Comparison of ENCODE assay signal across 8 mouse cellular contexts in the genomic region with DNA sequence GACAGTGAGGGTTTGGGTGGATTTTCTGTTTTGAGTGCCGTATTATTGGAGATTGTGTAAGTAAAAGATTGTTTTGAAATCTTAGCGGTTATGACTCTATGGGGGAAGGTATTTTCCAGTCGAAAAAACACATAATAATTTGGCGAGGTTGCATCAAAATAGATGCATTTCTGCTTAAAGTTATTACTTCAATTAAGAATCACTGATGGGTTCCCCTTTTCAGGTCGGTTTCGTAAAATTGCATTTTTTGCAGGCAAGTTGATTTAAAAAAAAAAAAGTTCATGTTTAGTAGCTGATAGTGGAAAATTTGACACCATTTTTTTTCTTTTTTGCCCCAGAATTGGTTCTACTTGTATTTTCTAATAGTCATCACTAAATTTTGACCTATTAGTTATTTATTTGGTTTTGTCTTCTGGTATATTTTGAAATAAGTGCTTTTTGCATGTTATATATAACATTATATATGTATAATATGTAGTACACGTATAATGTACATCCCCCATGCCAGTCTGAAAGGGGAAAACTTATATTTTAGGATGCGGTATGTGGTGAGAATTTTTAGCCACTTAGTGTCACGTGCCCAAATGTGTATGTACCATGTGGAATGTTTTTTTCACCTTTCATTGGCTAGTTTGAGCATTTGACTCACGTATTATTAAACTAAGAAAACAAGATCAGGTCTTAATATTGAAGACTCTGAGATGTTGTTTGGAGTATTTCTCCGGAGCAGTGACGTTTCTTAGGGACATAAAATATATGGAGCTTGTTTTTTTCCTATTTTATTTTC. TPM values are rescaled to one million over a fixed set of nuclear protein-coding genes. Genes with fewer than 3 reads are reported as not detected.
A peak's percentile ranks its signal among the peaks of the same experiment; 100 is the strongest.
DNase-seq lines count a peak whose midpoint lies in the region; ATAC-seq and TF ChIP-seq lines count a peak whose summit lies in the region.

No protein-coding gene starts in this region.

- WGBS in heart, embryonic 12.5 days, result 11% methylated on average over 12 of the region's 12 CpGs
- WGBS in forebrain, postnatal 0 days, result 18% methylated on average over 12 of the region's 12 CpGs
- 4% methylated on average over 11 of the region's 12 CpGs for WGBS in macrophage (ENCODE audit: missing documents)

- H3K79me2 ChIP-seq in macrophage (ENCODE audit: inconsistent target), result peaks cover 80% of the 10 kb centered on the region

- ATAC-seq in heart, embryonic 12.5 days (ENCODE audit: insufficient number of reproducible peaks, low FRiP score), result no peak
- ATAC-seq in forebrain, postnatal 0 days, result no peak

- H3K4me1 ChIP-seq in heart, embryonic 12.5 days (replicated peaks), result peaks cover 42% of the 10 kb centered on the region
- peaks cover 61% of the 10 kb centered on the region for H3K4me1 ChIP-seq in E14TG2a.4 (replicated peaks; ENCODE audit: low read depth, low read length)
- peaks cover 29% of the 10 kb centered on the region for H3K4me1 ChIP-seq in forebrain, postnatal 0 days (ENCODE audit: insufficient read depth)

- TF ChIP-seq CTCF in E14TG2a.4 (conservative IDR thresholded peaks at IDR 0.05; ENCODE audit: low read length), result no peak
- no peak for TF ChIP-seq CTCF in forebrain, postnatal 0 days (IDR thresholded peaks at IDR 0.05; ENCODE audit: low read depth)

- H3K27ac ChIP-seq in heart, embryonic 12.5 days (ENCODE audit: poor library complexity, severe bottlenecking), result peak overlapping the region; percentile 100
- peak overlapping the region; percentile 95; the same call in 1 of the 2 replicates for H3K27ac ChIP-seq in forebrain, postnatal 0 days (ENCODE audit: low read depth, low read length)
- H3K27ac ChIP-seq in macrophage, result peak overlapping the region; percentile 63

- peak overlapping the region; percentile 97 for H3K9ac ChIP-seq in heart, embryonic 12.5 days
- H3K9ac ChIP-seq in forebrain, postnatal 0 days, result peak overlapping the region; percentile 90

- H3K36me3 ChIP-seq in heart, embryonic 12.5 days, result peaks cover 21% of the 10 kb centered on the region
- H3K36me3 ChIP-seq in E14TG2a.4 (ENCODE audit: insufficient read depth, low read length) (peaks cover 54% of the 10 kb centered on the region), macrophage (ENCODE audit: inconsistent target) (peaks cover 10% of the 10 kb centered on the region)
- peaks cover 11% of the 10 kb centered on the region for H3K36me3 ChIP-seq in forebrain, postnatal 0 days (ENCODE audit: insufficient read depth)

- peak overlapping the region; percentile 81 for H3K4me2 ChIP-seq in heart, embryonic 12.5 days
- peak overlapping the region; percentile 48 for H3K4me2 ChIP-seq in forebrain, postnatal 0 days (ENCODE audit: low read depth)

- H3K27me3 ChIP-seq in heart, embryonic 12.5 days (replicated peaks), result no peaks in the 10 kb centered on the region
- H3K27me3 ChIP-seq in E14TG2a.4 (ENCODE audit: insufficient read depth, low read length), result no peaks in the 10 kb centered on the region
- H3K27me3 ChIP-seq in forebrain, postnatal 0 days (ENCODE audit: insufficient read depth, low read length), result no peaks in the 10 kb centered on the region

- peak overlapping the region; percentile 82 for H3K4me3 ChIP-seq in heart, embryonic 12.5 days
- H3K4me3 ChIP-seq in E14TG2a.4 (replicated peaks; ENCODE audit: low read length), result peak overlapping the region; percentile 92
- peak overlapping the region; percentile 89 for H3K4me3 ChIP-seq in forebrain, postnatal 0 days (ENCODE audit: low read depth, low read length)
- H3K4me3 ChIP-seq in macrophage (ENCODE audit: inconsistent target), result peak overlapping the region; percentile 79

- no peaks in the 10 kb centered on the region for H3K9me3 ChIP-seq in heart, embryonic 12.5 days (replicated peaks)
- H3K9me3 ChIP-seq in E14TG2a.4 (ENCODE audit: low read length), result no peaks in the 10 kb centered on the region
- H3K9me3 ChIP-seq in forebrain, postnatal 0 days (ENCODE audit: low read length), result no peaks in the 10 kb centered on the region

- no peak for DNase-seq in heart, adult 18-20 months
- DNase-seq in forebrain, postnatal 0 days, result no peak
- DNase-seq in layer of hippocampus, postnatal 25 days (ENCODE audit: extremely low spot score in 1 of 2, low spot score in 1 of 2), result no peak
- no peak for DNase-seq in kidney, postnatal 25 days
- DNase-seq in urinary bladder, adult 18-20 months (ENCODE audit: low spot score in 2 of 2), result no peak

RNA-seq across cellular contexts. Expression of a gene that starts 1.3 kb away (rescaled TPM):
- 31.2 and 35.3 TPM in 2 replicates for polyA plus RNA-seq in heart, embryonic 12.5 days (2016; fragmentation: Nextera tagmentation; extraction: Ambion mirVana)
- 10 to 100 TPM; 67.6 to 76.8 TPM for total RNA-seq in heart, adult 18-20 months (2021)
- 47.7 and 50.0 TPM in 2 replicates for total RNA-seq in forebrain, postnatal 0 days (2014; rRNA removed)
- polyA plus RNA-seq in forebrain, postnatal 0 days (2015; fragmentation: Nextera tagmentation; extraction: Ambion mirVana), result 59.2 and 66.2 TPM in 2 replicates
- total RNA-seq in macrophage (2018; cell fraction: chromatin; rRNA removed), result 10 to 100 TPM in 7 of 26 experiments, 1 to 10 TPM in 19; 1.3 to 15.5 (median 5.4) TPM
- total RNA-seq in macrophage (2018; cell fraction: cytosol; rRNA removed), result 10 to 100 TPM in 19 of 26 experiments, 1 to 10 TPM in 7; 5.3 to 25.4 (median 17.1) TPM
- 10 to 100 TPM in 13 of 26 experiments, 1 to 10 TPM in 13; 2.6 to 30.5 (median 10.4) TPM for total RNA-seq in macrophage (2018; cell fraction: nucleus; rRNA removed)
- polyA plus RNA-seq in macrophage (2018), result 7.0 to 22.0 TPM (median 13.1 TPM) in 3 replicates
- total RNA-seq in layer of hippocampus, postnatal 25 days (2021), result 10 to 100 TPM; 36.0 to 37.9 TPM

RNA-seq across cellular contexts. Expression of a gene that starts 1.3 kb away (rescaled TPM):
- 348 and 367 TPM in 2 replicates for polyA plus RNA-seq in heart, embryonic 12.5 days (2016; fragmentation: Nextera tagmentation; extraction: Ambion mirVana)
- 100 to 1,000 TPM; 229 to 232 TPM for total RNA-seq in heart, adult 18-20 months (2021)
- 119 and 126 TPM in 2 replicates for total RNA-seq in forebrain, postnatal 0 days (2014; rRNA removed)
- 238 and 271 TPM in 2 replicates for polyA plus RNA-seq in forebrain, postnatal 0 days (2015; fragmentation: Nextera tagmentation; extraction: Ambion mirVana)
- 100 to 1,000 TPM in 13 of 26 experiments, 10 to 100 TPM in 13; 77.4 to 166 (median 100) TPM for total RNA-seq in macrophage (2018; cell fraction: chromatin; rRNA removed)
- 100 to 1,000 TPM; 351 to 428 (median 397) TPM for total RNA-seq in macrophage (2018; cell fraction: cytosol; rRNA removed)
- 100 to 1,000 TPM; 142 to 338 (median 218) TPM for total RNA-seq in macrophage (2018; cell fraction: nucleus; rRNA removed)
- polyA plus RNA-seq in macrophage (2018), result 409 to 646 TPM (median 437 TPM) in 3 replicates
- 100 to 1,000 TPM; 167 to 187 TPM for total RNA-seq in layer of hippocampus, postnatal 25 days (2021)

RNA-seq across cellular contexts. Expression of a gene that starts 10.6 kb away (rescaled TPM):
- 11.7 and 13.3 TPM in 2 replicates for polyA plus RNA-seq in heart, embryonic 12.5 days (2016; fragmentation: Nextera tagmentation; extraction: Ambion mirVana)
- 1 to 10 TPM; 5.0 to 5.8 TPM for total RNA-seq in heart, adult 18-20 months (2021)
- 25.9 and 32.6 TPM in 2 replicates for total RNA-seq in forebrain, postnatal 0 days (2014; rRNA removed)
- 14.6 and 20.1 TPM in 2 replicates for polyA plus RNA-seq in forebrain, postnatal 0 days (2015; fragmentation: Nextera tagmentation; extraction: Ambion mirVana)
- total RNA-seq in macrophage (2018; cell fraction: chromatin; rRNA removed), result 10 to 100 TPM in 4 of 26 experiments, 1 to 10 TPM in 20, under 1 TPM in 1, not detected in 1; 0.46 to 14.4 (median 5.6) TPM
- total RNA-seq in macrophage (2018; cell fraction: cytosol; rRNA removed), result under 1 TPM in 13 of 26 experiments, not detected in 13; 0.07 to 0.77 (median 0.19) TPM
- 1 to 10 TPM in 19 of 26 experiments, under 1 TPM in 5, not detected in 2; 0.18 to 6.7 (median 2.4) TPM for total RNA-seq in macrophage (2018; cell fraction: nucleus; rRNA removed)
- 0.67 to 1.3 TPM (median 0.96 TPM) in 3 replicates for polyA plus RNA-seq in macrophage (2018)
- total RNA-seq in layer of hippocampus, postnatal 25 days (2021), result 10 to 100 TPM; 28.5 to 31.6 TPM

RNA-seq across cellular contexts. Expression of a gene that starts 17.0 kb away (rescaled TPM):
- polyA plus RNA-seq in heart, embryonic 12.5 days (2016; fragmentation: Nextera tagmentation; extraction: Ambion mirVana), result 22.5 and 22.6 TPM in 2 replicates
- 10 to 100 TPM; 22.2 to 25.6 TPM for total RNA-seq in heart, adult 18-20 months (2021)
- total RNA-seq in forebrain, postnatal 0 days (2014; rRNA removed), result 66.6 and 67.7 TPM in 2 replicates
- 115 and 134 TPM in 2 replicates for polyA plus RNA-seq in forebrain, postnatal 0 days (2015; fragmentation: Nextera tagmentation; extraction: Ambion mirVana)
- total RNA-seq in macrophage (2018; cell fraction: chromatin; rRNA removed), result 10 to 100 TPM in 1 of 26 experiments, 1 to 10 TPM in 21, under 1 TPM in 4; 0.51 to 11.4 (median 3.6) TPM
- total RNA-seq in macrophage (2018; cell fraction: cytosol; rRNA removed), result 1 to 10 TPM; 4.4 to 9.4 (median 5.8) TPM
- 1 to 10 TPM in 24 of 26 experiments, under 1 TPM in 2; 0.81 to 9.2 (median 3.0) TPM for total RNA-seq in macrophage (2018; cell fraction: nucleus; rRNA removed)
- polyA plus RNA-seq in macrophage (2018), result 6.8 to 7.1 TPM (median 6.8 TPM) in 3 replicates
- 100 to 1,000 TPM in 1 of 2 experiments, 10 to 100 TPM in 1; 93.0 to 121 TPM for total RNA-seq in layer of hippocampus, postnatal 25 days (2021)

RNA-seq across cellular contexts. Expression of a gene that starts 31.5 kb away (rescaled TPM):
- 1,088 and 1,118 TPM in 2 replicates for polyA plus RNA-seq in heart, embryonic 12.5 days (2016; fragmentation: Nextera tagmentation; extraction: Ambion mirVana)
- 100 to 1,000 TPM in 1 of 2 experiments, 10 to 100 TPM in 1; 86.8 to 111 TPM for total RNA-seq in heart, adult 18-20 months (2021)
- 184 and 264 TPM in 2 replicates for total RNA-seq in forebrain, postnatal 0 days (2014; rRNA removed)
- polyA plus RNA-seq in forebrain, postnatal 0 days (2015; fragmentation: Nextera tagmentation; extraction: Ambion mirVana), result 446 and 498 TPM in 2 replicates
- 100 to 1,000 TPM in 7 of 26 experiments, 10 to 100 TPM in 19; 27.3 to 289 (median 62.9) TPM for total RNA-seq in macrophage (2018; cell fraction: chromatin; rRNA removed)
- 1,000 to 10,000 TPM in 17 of 26 experiments, 100 to 1,000 TPM in 9; 803 to 2,239 (median 1,314) TPM for total RNA-seq in macrophage (2018; cell fraction: cytosol; rRNA removed)
- 100 to 1,000 TPM; 143 to 499 (median 274) TPM for total RNA-seq in macrophage (2018; cell fraction: nucleus; rRNA removed)
- polyA plus RNA-seq in macrophage (2018), result 944 to 2,094 TPM (median 1,300 TPM) in 3 replicates
- 10 to 100 TPM; 64.8 to 76.7 TPM for total RNA-seq in layer of hippocampus, postnatal 25 days (2021)
